Mouse (Mus musculus) ES-E14 (cell line): ENCODE data around the gene Wasf2. TPM values are rescaled to one million over a fixed set of nuclear protein-coding genes. Genes with fewer than 3 reads are reported as not detected.

Experiments used
- DNase-seq: peaks from one replicate; pipeline ENCODE4 v3.0.0-alpha.2; 2013; ENCODE audit warnings: low read depth, low spot score
- H3K27ac ChIP-seq: 2 replicates; pipeline ENCODE4 v1.5.1; 2012; ENCODE audit warnings: low read depth, mild to moderate bottlenecking, low read length, moderate library complexity, mixed read lengths; ENCODE audit not compliant: poor library complexity, insufficient read depth, severe bottlenecking
- H3K36me3 ChIP-seq: 2 replicates; pipeline ENCODE4 v1.6.1; 2012; ENCODE audit warnings: mild to moderate bottlenecking, low read length, moderate library complexity, mixed read lengths; ENCODE audit not compliant: control insufficient read depth, poor library complexity, insufficient read depth, severe bottlenecking
- H3K4me1 ChIP-seq, 2 experiments: fragments of 150-350 bp in 1 of 2; sonication (generic) in 1 of 2; 2 replicates each; pipeline ENCODE4 v1.6.1; 2012; ENCODE audit warnings: low read length in 2 of 2, mild to moderate bottlenecking in 1 of 2, mixed read lengths in 1 of 2; ENCODE audit not compliant: control insufficient read depth in 2 of 2, insufficient read depth in 2 of 2, poor library complexity in 1 of 2
- H3K4me3 ChIP-seq, 2 experiments: fragments of 150-350 bp in 1 of 2; sonication (generic) in 1 of 2; 2 replicates each; pipeline ENCODE4 v1.5.1; 2012; ENCODE audit warnings: low read length in 2 of 2, low read depth in 1 of 2, mild to moderate bottlenecking in 1 of 2, mixed read lengths in 1 of 2; ENCODE audit not compliant: insufficient read depth in 1 of 2, poor library complexity in 1 of 2, severe bottlenecking in 1 of 2
- H3K9ac ChIP-seq: 2 replicates; pipeline ENCODE4 v1.6.1; 2012; ENCODE audit warnings: low read depth, mild to moderate bottlenecking, low read length, mixed read lengths; ENCODE audit not compliant: poor library complexity, insufficient read depth, severe bottlenecking
- H3K9me3 ChIP-seq: fragments of 150-350 bp; sonication (generic); 2 replicates; pipeline ENCODE4 v1.6.1; 2012; ENCODE audit warnings: low read depth, mild to moderate bottlenecking, low read length; ENCODE audit not compliant: control insufficient read depth, insufficient read depth
- CHD2 ChIP-seq: IDR thresholded peaks from 2 replicates; pipeline ENCODE4 v1.6.1; 2014; ENCODE audit warnings: mild to moderate bottlenecking, low read depth, low read length, inconsistent platforms
- HCFC1 ChIP-seq: IDR thresholded peaks from 2 replicates; pipeline ENCODE4 v1.6.1; 2012; ENCODE audit warnings: low read length, inconsistent platforms, borderline replicate concordance; ENCODE audit not compliant: insufficient read depth
- MAFK ChIP-seq: IDR thresholded peaks from 2 replicates; pipeline ENCODE4 v1.6.1; 2014; ENCODE audit warnings: mild to moderate bottlenecking, low read depth, low read length, inconsistent platforms; ENCODE audit not compliant: insufficient read depth
- ZC3H11A ChIP-seq: IDR thresholded peaks from 2 replicates; pipeline ENCODE4 v1.6.1; 2012; ENCODE audit warnings: low read depth, mild to moderate bottlenecking, inconsistent platforms, low read length, borderline replicate concordance
- ZNF384 ChIP-seq: IDR thresholded peaks from 2 replicates; pipeline ENCODE4 v1.6.1; 2012; ENCODE audit warnings: low read depth, low read length, inconsistent platforms
- in situ Hi-C, 2 experiments: fragments of 600-800 bp; cut with MboI; formaldehyde crosslinking; loops; one replicate each; pipeline ENCODE4 v1.15.1; 2025; ENCODE audit warnings: low sequenced_read_pairs in 2 of 2, inconsistent platforms in 1 of 2; ENCODE audit not compliant: unreplicated experiment in 2 of 2
- total RNA-seq: library from RNA; depleted of rRNA; stranded (reverse); fragments of 300-350 nt; gene quantifications from 2 replicates; pipeline ENCODE4 v1.2.3, GENCODE M21; 2012

Wasf2 gene
- total RNA-seq, 1 experiment, result 32.3 TPM

DNA sequence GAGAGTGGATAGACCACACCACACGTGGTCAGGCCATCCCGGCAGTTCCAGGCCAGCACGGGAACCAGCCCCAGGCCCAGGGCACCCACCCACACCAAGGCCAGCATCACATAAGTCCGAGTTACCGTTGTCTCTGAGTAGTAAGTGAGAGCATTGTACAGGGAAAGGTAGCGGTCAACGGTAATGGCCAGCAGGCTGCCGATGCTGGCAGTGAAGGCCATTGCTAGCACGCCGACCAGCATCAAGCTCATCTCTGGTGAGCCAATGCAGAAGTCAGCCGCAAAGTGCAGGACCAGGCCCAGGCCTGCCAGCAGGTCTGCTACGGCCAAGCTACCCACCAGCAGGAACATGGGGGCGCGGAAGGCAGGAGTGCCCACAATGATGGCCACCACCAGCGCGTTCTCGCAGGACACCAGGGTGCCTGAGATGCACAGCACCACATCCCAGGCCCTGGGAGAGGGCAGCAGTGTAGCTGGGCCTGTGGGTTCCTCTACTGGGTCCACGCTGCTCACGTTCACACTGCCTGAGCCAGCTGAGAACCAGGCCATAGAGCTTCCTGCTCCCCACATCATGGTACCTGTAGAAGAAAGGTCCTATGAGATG, 80.6 kb downstream of the Wasf2 start:
- Histone ChIP-seq H3K4me1 (peaks cover 0 to 12% of the 10 kb centered on the region in 2 experiments; a peak in 1 of 4 replicates), H3K9me3 (no peaks in the 10 kb centered on the region), H3K36me3 (no peaks in the 10 kb centered on the region), H3K9ac (no peak overlapping the region), H3K4me3 (no peak overlapping the region), H3K27ac (no peak overlapping the region)
- no peak for TF ChIP-seq ZNF384
- TF ChIP-seq HCFC1, result no peak
- no peak for TF ChIP-seq CHD2
- TF ChIP-seq MAFK, result no peak
- no peak for TF ChIP-seq ZC3H11A
- no peak for DNase-seq
- in situ Hi-C loops, result no loop called here

DNA sequence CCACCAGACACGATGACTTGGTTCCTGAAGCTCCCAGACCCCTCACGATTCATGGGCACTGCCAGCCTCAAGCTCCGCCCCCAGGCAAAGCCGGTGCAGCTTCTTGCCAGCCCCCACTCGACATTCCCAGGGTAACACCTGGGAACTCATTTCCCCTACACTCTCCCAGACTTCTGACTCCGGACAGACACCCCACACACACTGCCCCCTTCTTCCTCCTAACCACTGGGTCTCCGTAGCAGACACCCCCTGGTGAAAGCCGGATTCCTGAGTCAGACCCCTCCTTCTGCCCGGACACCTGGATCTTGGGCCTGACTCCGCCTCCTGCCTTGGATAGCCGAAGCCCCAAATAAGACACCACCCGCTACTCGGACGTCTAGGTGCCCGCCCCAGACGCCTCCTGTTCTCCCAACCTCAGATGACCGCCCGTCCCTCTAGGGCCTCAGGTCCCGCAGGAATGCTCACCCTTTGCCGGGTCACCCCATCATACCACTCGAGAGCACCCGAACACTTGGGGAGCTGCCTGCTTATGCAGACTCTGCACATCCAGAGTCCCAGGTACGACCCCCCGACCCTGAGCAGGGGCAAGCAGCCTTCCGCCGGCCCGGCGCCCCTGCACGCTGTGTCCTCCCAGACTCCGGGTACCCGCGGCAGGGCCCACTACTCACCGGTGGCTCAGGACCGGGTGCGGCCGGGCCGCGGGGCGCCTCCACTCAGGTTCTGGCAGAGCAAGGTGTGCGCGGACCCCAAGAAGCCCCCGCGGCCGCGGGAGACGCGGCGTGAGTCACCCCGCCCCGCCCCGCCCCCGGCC, 81.7 kb downstream of the Wasf2 start, which contains the start of the genes Cd164l2 and Gpr3:
Gene Cd164l2, plus strand, starts transcription at position 381 of the 811 bp plus-strand sequence.
Gene Gpr3, minus strand, starts transcription at position 786 of the 811 bp plus-strand sequence.
- H3K27ac ChIP-seq, result no peak within 1 kb of the TSS
- no peaks in the 10 kb centered on the region for H3K9me3 ChIP-seq
- peak within 1 kb of the TSS; percentile 49 for H3K9ac ChIP-seq
- no peak for DNase-seq
- TF ChIP-seq CHD2, result no peak
- TF ChIP-seq ZNF384, result no peak
- no peak for TF ChIP-seq MAFK
- no peak for TF ChIP-seq HCFC1
- TF ChIP-seq ZC3H11A, result no peak
- no peaks in the 10 kb centered on the region for H3K36me3 ChIP-seq
- in situ Hi-C loops, result no loop called here
- peaks cover 0 to 12% of the 10 kb centered on the region in 2 experiments; a peak in 1 of 4 replicates for H3K4me1 ChIP-seq
- H3K4me3 ChIP-seq, result peak within 1 kb of the TSS; percentile 77 to 87

DNA sequence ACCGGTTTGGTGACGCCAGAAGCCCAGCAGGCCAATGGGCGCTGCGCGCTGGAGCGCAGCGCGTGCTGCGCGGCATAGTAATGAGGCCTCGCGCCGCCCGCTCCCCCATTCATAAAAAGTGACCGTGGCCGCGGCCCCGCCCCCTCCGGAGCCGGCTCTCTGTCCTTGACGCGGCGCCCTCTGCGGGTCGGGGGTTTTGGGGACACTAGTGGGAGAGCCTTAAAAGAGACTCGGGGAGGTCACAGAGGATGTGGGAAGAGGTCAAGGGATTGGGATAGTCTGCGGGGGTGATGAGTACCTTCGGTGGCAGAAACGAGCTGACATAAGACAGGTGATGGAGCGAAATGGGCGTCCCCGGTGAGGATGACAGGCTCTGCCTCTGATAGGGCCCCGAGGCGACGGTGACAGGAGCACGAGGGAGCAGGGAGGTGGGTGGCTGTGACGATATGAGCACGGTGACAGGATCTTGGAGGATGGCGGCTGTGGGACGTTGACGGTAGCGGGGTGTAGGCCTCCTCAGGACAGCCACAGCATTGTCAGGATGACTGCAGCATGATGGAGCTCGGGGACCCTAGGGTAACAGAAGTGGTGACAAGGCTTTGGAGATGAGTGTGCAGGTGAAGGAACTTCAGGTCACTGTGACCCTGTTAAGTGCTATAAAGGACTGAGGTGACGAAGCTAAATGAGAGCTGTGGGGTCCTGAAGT, 82.4 kb downstream of the Wasf2 start:
- Histone ChIP-seq H3K27ac (no peak overlapping the region), H3K9ac (no peak overlapping the region), H3K4me3 (peak overlapping the region; percentile 77 to 87), H3K36me3 (no peaks in the 10 kb centered on the region), H3K9me3 (no peaks in the 10 kb centered on the region), H3K4me1 (peaks cover 0 to 12% of the 10 kb centered on the region in 2 experiments; a peak in 1 of 4 replicates)
- no peak for DNase-seq
- no peak for TF ChIP-seq ZNF384
- no peak for TF ChIP-seq ZC3H11A
- no peak for TF ChIP-seq CHD2
- no peak for TF ChIP-seq HCFC1
- in situ Hi-C loops, result no loop called here

DNA sequence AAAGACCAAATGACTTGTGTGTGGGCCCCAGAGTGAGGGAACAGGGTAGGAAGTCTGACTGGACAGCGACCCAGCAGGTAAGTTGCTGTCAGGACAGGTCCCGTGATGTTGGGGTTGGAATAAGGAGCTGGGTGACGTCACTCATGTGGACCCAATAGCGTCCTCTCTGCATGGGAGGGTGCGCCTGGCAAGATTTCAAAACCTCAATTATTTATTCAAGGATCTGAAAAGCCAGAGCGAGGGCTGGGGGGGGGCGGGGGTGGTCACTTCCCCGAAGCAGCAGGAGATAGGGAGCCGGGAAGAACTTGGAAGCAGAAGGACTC, 82.9 kb downstream of the Wasf2 start:
- H3K27ac ChIP-seq, result no peak overlapping the region
- H3K9me3 ChIP-seq, result no peaks in the 10 kb centered on the region
- H3K4me1 ChIP-seq, result peaks cover 0 to 17% of the 10 kb centered on the region in 2 experiments; a peak in 1 of 4 replicates
- H3K36me3 ChIP-seq, result no peaks in the 10 kb centered on the region
- in situ Hi-C loops, result no loop called here
- TF ChIP-seq ZNF384, result no peak
- TF ChIP-seq CHD2, result no peak
- TF ChIP-seq ZC3H11A, result no peak
- no peak for TF ChIP-seq MAFK
- no peak for TF ChIP-seq HCFC1
- H3K4me3 ChIP-seq, result peak overlapping the region in 1 of 2 experiments; percentile 3; a peak in 1 of 4 replicates
- H3K9ac ChIP-seq, result no peak overlapping the region
- DNase-seq, result no peak
